Mouse (Mus musculus): ENCODE measurements around the gene Trem2.
"Not testable (repeated sequence)": the region's sequence is repeated elsewhere in the genome, so short reads cannot be mapped to it uniquely, and the experiment has no call there.

Trem2 gene

DNA sequence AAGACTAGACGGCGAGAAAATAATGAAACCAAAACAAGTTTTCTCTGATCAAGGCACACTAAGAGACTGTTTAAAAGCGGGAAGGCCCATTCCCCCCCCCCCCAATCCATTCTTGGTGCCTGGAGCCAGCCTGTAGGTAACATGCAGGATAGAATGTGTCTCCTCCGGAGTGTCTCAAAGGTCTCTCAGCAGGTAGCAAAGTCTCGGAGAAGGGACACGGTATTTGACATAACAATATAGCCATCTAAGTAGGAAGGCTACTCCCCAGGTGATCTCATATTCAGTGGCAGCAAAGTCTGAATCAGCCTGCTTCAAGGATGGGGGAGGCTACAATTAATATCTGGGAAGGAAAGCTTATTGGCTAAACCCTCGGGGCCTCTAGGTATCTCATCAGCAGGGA is 6.8 kb downstream of the Trem2 start:
- DNase-seq, result not testable (repeated sequence)

DNA sequence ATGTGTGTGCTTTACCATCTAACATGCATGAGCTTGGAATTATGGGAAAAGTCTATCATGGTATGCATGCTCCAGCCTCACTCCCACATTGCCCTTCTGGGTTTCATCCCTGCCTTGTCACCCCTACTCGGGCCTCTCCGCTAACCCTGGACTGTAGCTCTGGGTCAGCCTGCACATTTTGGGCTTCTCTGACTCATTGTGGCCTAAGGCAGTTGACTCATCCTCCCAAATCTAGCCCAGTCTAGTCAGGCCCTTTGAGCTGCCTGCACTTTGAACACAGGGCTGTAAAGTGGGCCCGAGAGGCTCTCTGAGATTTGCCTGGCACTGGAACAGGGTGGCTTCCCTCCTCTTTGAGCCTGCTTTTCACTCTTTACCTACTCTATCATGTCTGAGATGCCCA is 9.6 kb downstream of the Trem2 start:
- no peak for DNase-seq

DNA sequence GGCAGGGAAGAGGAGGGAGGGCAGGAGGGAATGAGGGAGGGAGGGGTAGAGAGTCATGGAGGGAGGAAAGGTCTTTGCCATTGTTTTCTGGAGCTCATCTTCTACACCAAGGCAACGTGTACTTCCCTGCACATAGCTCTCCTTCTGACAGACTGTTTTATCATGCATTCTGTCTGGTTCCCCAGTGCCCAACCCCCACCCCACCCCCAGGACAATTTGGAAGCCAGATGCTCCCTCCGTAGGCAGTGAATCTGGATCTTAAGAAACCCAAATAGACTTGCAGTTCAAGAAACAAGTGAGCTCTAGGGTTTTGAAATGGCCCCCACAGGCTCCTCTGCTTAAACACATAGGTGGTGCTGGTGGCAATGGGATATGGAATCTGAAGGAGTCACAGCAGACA is 11.7 kb downstream of the Trem2 start:
- no peak for DNase-seq

DNA sequence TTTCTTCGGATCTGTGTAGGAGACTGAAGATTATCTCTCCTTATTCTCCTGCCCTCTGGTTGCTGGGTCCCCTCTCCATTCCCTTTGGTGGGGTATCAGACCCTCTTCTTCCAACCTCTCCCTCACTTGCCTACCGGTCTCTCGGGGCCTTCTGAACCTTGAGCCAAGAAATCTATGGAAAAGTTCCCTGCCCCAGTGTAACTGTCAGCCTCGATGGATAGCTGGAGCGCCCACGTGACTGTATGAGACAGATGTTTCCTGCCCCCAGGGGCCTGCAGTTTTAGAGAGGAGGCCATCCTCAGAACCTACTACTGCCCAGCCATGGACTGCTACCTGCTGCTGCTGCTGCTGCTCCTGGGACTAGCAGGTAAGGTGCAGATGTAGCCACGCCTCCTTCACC is 13.4 kb downstream of the Trem2 start, which contains the start of gene Treml1:
TSS of gene Treml1 (plus strand) at position 301 of the 400 bp plus-strand sequence.
- DNase-seq, result no peak

DNA sequence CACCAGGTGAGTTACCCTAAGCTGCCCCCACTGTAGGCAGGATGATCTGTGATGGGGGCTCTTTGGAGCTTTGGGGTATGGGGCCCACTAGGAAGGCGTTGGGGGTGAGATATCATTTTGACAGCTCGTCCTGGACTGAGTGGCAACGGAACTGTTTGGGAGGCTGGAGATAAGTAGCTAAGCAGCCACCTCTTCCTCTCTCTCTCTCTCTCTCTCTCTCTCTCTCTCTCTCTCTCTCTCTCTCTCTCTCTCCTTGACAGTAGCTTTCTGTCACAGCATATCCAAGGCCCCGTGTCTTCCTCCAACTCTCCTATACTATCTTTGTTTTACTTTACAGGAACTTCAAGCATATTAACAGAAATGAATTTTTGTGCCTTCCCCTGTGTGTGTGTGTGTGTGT is 14.3 kb downstream of the Trem2 start:
- DNase-seq, result no peak

DNA sequence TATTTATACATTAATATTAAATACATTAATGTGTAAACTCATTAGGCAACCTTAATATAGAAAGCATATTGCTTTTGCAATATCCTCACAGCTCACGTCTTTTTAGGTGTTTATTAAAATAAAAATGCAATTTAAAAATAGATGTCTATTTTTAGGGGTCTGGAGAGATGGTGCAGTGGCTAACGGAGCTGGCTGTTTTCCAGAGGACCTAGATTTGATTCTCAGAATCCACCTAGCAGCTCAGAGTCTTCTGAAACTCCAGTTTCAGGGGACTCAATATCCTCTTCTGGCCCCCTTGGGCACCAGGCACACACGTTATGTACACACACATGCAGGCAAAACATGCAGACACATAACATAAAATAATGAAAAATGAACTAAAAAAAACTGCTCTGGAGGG is 16.1 kb downstream of the Trem2 start:
- peak; percentile 53 to 57 for DNase-seq

DNA sequence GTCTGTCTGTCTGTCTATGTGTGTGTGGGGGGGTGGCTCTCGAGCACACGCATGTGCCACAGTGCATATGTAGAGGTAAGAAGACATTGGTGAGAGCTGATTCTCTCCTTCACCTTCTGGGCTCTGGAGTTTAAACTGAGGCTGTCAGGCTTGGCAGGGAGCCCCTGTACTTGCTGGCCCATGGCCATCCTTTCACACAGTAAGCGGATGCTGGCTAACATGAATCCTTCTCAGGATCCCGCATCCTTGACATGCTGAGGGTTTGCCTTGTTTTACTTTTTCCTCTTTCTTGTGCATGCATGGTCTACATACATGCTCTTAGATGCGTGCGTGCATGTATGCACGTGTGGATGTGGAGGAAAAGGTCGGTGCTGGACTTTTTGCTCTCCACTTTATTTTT is 16.8 kb downstream of the Trem2 start:
- DNase-seq, result peak; percentile 89

DNA sequence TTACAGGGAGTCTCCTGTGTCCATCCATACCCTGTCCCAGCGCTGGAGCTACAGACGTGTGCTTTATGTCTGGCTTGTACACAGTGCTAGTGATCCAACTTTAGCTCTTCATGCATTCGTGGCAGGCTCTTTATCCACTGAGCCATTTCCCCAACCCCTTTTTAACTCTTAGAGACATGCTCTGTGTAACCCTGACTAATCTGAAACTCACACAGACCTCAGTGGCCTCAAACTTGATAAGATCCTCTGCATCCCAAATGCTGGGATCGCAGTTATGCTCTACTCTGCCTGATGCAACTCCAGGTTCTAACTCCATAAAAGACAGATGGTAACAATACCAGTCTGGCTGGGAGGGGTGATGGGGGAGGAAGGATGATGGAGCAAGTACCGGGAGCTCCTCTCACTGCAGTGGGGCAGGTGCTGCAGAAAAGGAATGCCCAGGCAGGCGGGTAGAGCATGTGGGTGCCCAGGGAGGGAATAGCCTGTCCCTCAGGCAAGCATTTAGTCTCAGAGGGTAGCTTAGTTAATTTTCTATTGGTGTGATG is 17.3 kb downstream of the Trem2 start:
- no peak for DNase-seq

DNA sequence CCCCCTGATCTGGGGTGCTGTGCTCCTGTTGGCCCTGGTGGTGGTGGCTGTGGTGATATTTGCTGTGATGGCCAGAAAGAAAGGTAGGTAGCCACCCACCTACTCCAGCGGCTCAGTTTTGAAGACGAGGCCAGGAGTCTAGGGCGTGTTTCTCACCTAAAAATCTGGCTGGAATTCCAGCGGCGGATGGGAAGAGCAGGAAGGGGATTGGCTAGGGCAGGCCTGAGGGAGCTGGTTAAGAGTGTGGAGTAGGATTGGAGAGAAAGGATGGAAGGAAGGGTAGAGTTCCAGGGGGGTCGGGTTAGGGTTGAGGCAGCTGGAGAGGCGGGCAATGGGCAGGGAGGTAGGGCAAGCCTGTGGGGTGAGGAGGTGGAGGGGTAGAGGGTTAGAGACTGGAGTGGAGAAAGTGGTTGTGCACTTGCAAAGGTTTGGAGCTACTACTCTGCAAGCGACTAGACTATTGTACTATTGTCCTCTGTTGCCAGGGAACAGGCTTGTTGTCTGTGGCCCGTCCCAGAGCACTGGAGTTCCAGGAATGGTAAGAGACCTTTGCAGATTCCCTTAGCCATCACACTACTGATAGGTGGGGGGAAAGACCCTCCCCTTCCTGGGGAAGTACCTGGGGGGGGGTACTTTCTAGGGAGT is 19.4 kb downstream of the Trem2 start:
- no peak for DNase-seq

DNA sequence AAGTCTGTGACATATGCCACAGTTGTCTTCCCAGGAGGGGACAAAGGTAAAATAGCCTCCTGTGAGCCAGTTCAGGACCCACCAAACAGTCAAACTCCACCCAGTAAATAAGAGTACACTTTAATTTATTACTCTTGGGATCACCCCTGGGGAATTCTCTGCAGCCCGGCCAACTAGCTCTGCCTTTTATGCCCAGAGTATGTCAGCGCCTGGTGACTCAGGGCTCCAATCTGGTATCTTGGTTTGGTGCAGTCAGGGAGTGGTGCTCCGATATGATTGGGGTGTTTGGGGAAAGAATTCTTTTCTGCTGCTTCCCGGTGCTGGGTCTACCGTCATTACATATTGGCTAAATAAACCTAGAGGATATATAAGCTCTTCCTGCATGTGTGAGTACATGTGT is 20.6 kb downstream of the Trem2 start:
- DNase-seq, result no peak

DNA sequence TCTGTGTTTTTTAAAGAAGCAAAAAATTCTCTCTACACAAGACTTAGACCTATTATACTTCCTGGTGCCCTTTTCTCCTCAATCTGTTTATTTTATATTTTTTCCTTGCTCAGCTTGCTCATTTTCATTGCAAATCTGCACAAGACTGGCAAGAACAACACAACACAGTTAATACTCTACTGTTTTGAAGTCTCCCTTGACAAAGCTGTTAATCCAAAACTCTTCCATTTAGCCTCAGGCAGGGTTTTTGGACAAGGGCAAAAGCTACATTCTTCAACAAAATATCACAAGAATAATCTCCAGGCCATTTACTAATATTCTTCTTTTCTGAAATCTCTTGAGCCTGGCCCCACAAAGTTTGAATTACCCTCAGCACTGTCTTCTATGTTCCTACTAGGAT is 25.4 kb downstream of the Trem2 start:
- DNase-seq, result no peak

DNA sequence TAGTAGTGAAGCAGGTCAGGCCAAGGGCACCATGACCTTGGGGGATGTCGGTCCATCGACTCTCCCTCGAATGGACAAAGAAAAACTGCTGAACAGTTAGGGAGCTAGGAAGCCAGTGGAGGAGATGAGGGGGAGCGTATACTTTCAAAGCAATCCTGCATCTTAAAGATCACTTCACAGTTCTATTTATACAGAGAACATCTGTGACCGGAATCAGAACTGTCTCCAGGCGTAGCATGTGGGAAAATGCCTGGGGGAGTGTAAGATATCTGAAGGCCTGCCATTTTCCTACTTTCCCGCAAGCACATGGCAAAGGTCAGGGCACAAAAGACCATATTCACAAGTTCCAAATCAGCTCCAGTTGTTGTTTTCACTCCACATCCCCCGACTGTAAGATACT is 26.8 kb downstream of the Trem2 start:
- DNase-seq, result no peak

DNA sequence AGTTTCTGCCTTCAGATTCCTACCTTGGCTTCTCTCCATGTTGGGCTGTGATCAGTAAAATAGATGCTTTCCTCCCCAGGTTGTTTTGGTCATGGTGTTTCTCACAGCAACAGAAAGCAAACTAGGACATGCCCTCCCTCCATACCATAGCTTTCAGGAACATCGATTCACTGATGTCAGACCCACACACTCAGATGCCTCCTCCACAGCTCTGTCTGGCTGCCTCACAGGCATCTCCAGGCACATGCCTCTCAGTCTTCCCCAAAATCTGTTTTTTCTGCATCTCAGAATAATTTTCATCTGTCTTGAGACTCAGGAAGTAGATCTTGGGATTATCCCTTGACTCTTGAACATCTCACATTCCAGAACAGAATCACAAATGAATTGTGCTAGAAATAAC is 29.9 kb downstream of the Trem2 start:
- DNase-seq, result no peak

DNA sequence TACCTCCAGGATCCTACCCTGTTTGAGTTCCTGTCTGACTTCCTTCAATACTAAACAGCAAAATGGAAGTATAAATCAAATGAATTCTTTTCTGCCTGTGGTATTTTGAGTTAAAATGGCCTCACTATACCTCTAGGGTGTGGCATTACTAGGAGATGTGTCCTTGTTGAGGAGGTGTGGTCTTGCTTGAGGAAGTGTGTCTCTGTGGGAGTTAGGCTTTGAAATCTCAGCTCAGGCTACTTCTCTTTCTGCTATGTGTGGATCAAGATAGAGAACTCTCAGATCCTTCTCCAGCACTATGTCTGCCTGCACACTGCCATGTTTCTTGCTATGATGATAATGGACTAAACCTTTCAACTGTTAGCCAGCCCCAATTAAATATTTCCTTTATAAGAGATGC is 32.8 kb downstream of the Trem2 start:
- DNase-seq, result no peak

DNA sequence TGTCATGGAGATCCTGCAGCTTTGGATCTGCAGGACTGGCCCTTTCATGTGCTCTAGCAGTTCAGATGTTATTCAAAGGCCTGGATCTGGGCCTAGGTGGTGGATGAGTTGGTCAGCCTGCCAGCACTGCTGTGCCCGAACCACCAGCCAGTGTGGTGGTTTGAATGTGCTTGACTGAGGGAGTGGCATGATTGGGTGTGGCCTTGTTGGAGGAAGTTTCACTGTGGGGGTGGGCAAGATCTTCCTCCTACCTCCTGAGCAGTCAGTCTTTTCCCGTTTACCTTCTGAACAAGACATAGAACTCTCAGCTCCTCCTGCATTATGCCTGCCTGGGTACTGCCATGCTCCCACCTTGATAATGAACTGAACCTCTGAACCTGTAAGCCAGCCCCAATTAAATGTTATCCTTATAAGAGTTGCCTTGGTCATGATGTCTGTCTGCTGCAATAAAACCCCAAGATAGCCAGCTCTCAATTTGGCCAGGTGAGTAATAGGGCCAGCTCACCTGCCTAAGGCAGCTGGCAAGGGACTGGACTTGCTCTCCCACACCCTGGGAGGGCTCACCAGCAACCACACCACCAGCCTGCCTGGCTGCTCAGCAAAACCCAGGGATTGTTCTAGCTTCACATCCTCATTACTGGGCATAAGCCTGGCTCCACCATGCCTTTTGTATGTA is 39.7 kb downstream of the Trem2 start:
- DNase-seq, result no peak

DNA sequence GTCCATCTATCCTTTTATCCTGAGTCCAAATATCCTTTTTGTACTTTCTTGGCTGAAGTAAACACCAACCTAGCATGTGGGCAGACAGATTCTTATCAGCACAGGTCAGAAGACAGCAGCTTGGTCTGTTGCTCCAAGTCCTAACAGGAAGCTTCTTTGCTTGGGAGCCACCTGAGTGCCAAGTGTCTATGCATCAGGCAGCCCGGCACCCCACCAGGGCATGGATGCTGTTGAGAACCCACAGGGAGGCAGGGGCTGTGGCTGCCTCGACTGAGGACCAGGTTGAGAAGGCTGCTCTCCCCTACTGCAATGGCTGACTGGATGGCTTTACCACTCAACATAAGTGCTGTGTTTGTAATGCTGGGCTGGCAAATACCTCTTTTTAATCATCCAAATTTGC is 42.5 kb downstream of the Trem2 start:
- no peak for DNase-seq

DNA sequence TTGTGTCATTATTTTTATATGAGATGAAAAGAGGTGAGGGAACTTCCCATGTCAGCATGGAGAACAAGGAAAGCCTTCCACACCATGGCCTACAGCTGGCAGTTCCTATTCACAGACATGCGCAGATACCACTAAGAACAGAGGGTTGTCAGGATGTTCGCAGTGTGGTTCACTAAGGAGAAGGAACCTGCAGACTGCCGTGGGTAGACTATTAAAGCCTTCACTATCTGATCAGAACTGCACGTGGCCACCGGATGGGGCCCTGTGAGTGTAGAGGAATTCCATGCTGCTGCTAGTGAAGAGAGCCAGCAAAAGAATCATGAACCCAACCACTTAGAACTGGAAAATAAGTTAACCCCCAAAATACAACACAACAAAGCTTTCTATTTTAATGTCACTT is 43.2 kb downstream of the Trem2 start:
- DNase-seq, result no peak

DNA sequence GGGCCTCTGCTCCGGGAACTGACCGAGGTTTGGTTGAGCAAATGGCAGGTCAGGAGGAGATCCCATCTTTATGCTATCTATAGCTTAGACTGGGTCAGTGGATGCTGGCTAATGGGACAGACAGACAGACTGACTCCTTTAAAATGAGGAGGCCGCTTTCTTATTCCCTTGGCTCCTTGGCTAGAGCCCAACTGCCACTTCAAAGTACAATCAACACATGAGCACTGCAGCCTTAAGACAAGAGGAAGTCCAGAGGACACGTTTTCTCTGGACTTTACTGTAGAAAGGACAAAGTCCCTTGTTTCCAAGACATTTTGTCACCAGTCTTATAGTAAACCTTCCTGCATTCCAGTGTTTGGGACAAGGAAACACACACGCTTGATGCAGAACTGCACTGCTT is 45.2 kb downstream of the Trem2 start:
- DNase-seq, result no peak

DNA sequence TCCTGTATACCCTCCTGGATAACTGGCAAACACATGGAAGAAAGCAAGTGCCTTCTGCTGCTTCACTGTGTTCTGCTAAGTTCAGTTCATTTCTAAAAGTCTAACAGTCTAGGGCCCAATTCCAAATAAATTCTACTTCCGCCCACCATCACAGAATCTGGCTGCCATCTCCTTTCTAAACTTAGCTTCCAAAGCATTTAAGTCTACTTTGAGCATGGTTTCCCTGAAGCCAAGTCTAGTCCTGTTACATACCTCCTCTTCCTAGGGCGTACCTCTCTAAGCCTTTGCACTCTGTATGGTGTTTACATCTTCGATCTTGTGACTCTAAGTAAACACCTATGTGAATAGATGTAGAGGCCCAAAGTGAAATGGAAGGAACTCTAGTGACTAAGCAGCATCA is 46.4 kb downstream of the Trem2 start:
- no peak for DNase-seq

DNA sequence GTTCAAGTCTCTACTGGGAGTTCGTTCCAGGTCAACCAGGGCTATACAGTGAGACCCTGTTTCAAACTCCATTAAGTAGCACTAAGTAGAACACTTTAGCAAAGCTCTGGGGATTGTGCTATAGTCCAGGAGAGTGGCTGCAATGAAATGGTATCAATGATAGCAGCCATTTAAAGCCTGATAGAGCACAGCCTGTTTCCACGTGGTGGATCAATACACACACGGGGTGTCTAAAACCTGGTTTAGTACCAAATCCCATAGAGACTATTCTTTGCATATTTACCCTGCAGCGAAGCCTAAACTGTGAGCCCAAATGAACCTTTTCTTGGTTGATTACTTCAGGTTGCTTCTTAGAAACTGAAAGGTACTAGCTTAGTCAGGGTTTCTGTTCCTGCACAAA is 55.5 kb downstream of the Trem2 start:
- no peak for DNase-seq

DNA sequence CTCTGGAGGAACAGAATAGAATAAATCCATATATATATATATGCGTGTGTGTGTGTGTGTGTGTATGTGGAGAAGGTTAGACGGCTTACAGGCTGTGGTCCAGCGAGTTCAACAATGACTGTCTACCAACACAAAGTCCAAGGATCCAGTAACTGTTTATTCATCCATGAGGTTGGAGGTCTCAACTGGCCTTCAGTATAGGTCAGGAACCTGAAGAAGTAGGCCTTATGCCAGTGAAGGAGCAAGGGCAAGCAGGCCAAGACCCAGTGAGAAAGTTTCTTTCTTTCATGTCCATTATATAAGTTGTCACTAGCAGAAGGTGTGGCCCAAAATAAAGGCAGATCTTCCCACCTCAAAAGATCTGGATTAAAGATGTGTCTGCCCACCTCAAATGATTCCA is 56.5 kb downstream of the Trem2 start:
- no peak for DNase-seq
